Mouse (Mus musculus) adrenal gland, adult 18-20 months (tissue): ENCODE data around the gene Acsbg2. TPM values are rescaled to one million over a fixed set of nuclear protein-coding genes. Genes with fewer than 3 reads are reported as not detected.

Experiments used
- DNase-seq, 2 experiments: peaks; one replicate each; pipeline ENCODE4 v3.0.0; 2021 to 2022; ENCODE audit warnings: low spot score in 2 of 2
- total RNA-seq, 2 experiments: library from RNA; stranded (reverse); gene quantifications; 1 replicate in 1 of 2; 2 replicates in 1 of 2; pipeline ENCODE4 v1.2.3; 2021

Gene Acsbg2
- total RNA-seq, 2 experiments from 2014 or later: 0.27 TPM; not detected in 1

GRCm38 (mm10) chr17:56872512-56872911, 1.7 kb downstream of the Acsbg2 start:
- DNase-seq: no peak

- DNase-seq: no peak
These were observed 2.5 kb downstream of the Acsbg2 start for GRCm38 (mm10) chr17:56871767-56872166.

- DNase-seq: no peak
These were observed 3.8 kb downstream of the Acsbg2 start for GRCm38 (mm10) chr17:56870287-56870953.

GRCm38 (mm10) chr17:56869481-56869977, 4.7 kb downstream of the Acsbg2 start:
- no peak for DNase-seq

GRCm38 (mm10) chr17:56866071-56866470, 8.2 kb downstream of the Acsbg2 start:
- DNase-seq: no peak

- no peak for DNase-seq
These were observed 13.1 kb downstream of the Acsbg2 start for GRCm38 (mm10) chr17:56861197-56861596.

GRCm38 (mm10) chr17:56858922-56859321, 15.3 kb downstream of the Acsbg2 start:
- DNase-seq: no peak

- DNase-seq: peak; percentile 73 to 74
These were observed 16.0 kb downstream of the Acsbg2 start for GRCm38 (mm10) chr17:56858216-56858615.

GRCm38 (mm10) chr17:56855421-56855820, 18.8 kb downstream of the Acsbg2 start:
- no peak for DNase-seq

- no peak for DNase-seq
These were observed 23.1 kb downstream of the Acsbg2 start for GRCm38 (mm10) chr17:56851167-56851566.

GRCm38 (mm10) chr17:56849710-56850109, 24.5 kb downstream of the Acsbg2 start:
- no peak for DNase-seq

GRCm38 (mm10) chr17:56848785-56849184, 25.5 kb downstream of the Acsbg2 start:
- no peak for DNase-seq

GRCm38 (mm10) chr17:56843678-56844077, 30.6 kb downstream of the Acsbg2 start:
- no peak for DNase-seq

- DNase-seq: no peak
These were observed 32.1 kb downstream of the Acsbg2 start for GRCm38 (mm10) chr17:56842173-56842572.

- no peak for DNase-seq
These were observed 33.7 kb downstream of the Acsbg2 start for GRCm38 (mm10) chr17:56840524-56840923.

GRCm38 (mm10) chr17:56836336-56836735, 37.9 kb downstream of the Acsbg2 start:
- DNase-seq: no peak

- DNase-seq: no peak
These were observed 40.9 kb downstream of the Acsbg2 start for GRCm38 (mm10) chr17:56833381-56833780.

- DNase-seq: no peak
These were observed 41.3 kb downstream of the Acsbg2 start for GRCm38 (mm10) chr17:56832918-56833317.

- peak; percentile 95 to 98 for DNase-seq
These were observed 43.0 kb downstream of the Acsbg2 start for GRCm38 (mm10) chr17:56831111-56831816.

- no peak for DNase-seq
These were observed 43.7 kb downstream of the Acsbg2 start, which contains the start of gene Rfx2 for GRCm38 (mm10) chr17:56830411-56831110. Rfx2 (minus strand) TSS chr17:56831013.

- DNase-seq: no peak
These were observed 44.5 kb downstream of the Acsbg2 start for GRCm38 (mm10) chr17:56829795-56830194.

GRCm38 (mm10) chr17:56829171-56829570, 45.1 kb downstream of the Acsbg2 start:
- DNase-seq: no peak
